Mouse (Mus musculus): ENCODE data around the gene Gm38394.

- TF ChIP-seq CTCF (IDR thresholded peaks at IDR 0.05; ENCODE audit: low read depth) (no peak), EP300 (optimal IDR thresholded peaks at IDR 0.05) (no peak)
Measured at GRCm38 (mm10) chr1:133653033-133653432, 8.1 kb downstream of the Gm38394 start.

Measured in stomach, postnatal 0 days (tissue).